Mouse (Mus musculus): Measurements from ENCODE around the gene Gmeb1. TPM values are rescaled to one million over a fixed set of nuclear protein-coding genes. Genes with fewer than 3 reads are reported as not detected.
A peak's percentile ranks its signal among the peaks of the same experiment; 100 is the strongest.

The Gmeb1 gene
- polyA plus RNA-seq, 2 experiments = 8.1 to 9.9 TPM

DNA sequence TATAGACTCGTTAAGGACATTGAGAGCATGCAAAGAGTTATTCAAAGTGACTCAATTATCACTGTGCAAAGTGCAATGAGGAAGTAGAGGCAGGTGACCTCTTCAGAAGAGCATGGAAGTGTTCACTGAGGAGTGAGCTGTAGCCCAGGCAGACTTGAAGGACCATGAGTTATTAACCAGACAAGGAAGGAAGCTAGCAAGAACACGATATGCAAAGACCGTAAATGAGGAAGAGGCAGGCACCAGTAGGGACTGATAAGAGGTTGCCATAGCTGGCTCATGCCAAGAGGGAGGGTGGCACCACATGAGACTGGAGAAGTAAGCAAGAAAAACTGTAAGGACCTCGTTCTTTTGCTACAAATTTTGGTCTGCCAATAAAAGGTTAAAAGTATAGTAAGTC lies 46.6 kb downstream of the Gmeb1 start:
- ATAC-seq (ENCODE audit: insufficient read depth) = no peak
- H3K36me3 ChIP-seq (replicated peaks; ENCODE audit: control insufficient read depth, insufficient read depth, low read depth) = peaks cover 7% of the 10 kb centered on the region
- no peak for DNase-seq (ENCODE audit: low read depth in 3 of 3, low spot score in 3 of 3)
- H3K4me1 ChIP-seq (replicated peaks; ENCODE audit: control insufficient read depth in 2 of 2, insufficient read depth in 2 of 2, low read length in 1 of 2) = peaks cover 13 to 19% of the 10 kb centered on the region in 2 experiments
- no peak for TF ChIP-seq EP300 (IDR thresholded peaks at IDR 0.05; ENCODE audit: low read depth)
- no peak for TF ChIP-seq CTCF (IDR thresholded peaks at IDR 0.05; ENCODE audit: low read depth)
- H3K27me3 ChIP-seq (ENCODE audit: control insufficient read depth, insufficient read depth, low read length) = no peaks in the 10 kb centered on the region
- WGBS (ENCODE audit: insufficient replicate concordance) = 7% methylated on average over 4 of the region's 4 CpGs
- peak overlapping the region; percentile 45 for H3K9ac ChIP-seq (replicated peaks)
- H3K27ac ChIP-seq = no peak overlapping the region
- H3K9me3 ChIP-seq (ENCODE audit: control insufficient read depth, low read length) = no peaks in the 10 kb centered on the region
- H3K4me2 ChIP-seq (ENCODE audit: low read depth) = peak overlapping the region; percentile 31; the same call in 1 of the 2 replicates
- H3K4me3 ChIP-seq (ENCODE audit: insufficient read depth in 1 of 2, low read depth in 2 of 2, low read length in 2 of 2) = no peak overlapping the region

- WGBS (ENCODE audit: insufficient replicate concordance) = 1% methylated on average over 78 of the region's 78 CpGs
- TF ChIP-seq CTCF (IDR thresholded peaks at IDR 0.05; ENCODE audit: low read depth) = peak; percentile 80
- TF ChIP-seq EP300 (IDR thresholded peaks at IDR 0.05; ENCODE audit: low read depth) = no peak
- Histone ChIP-seq H3K9ac (replicated peaks) (peak within 1 kb of the TSS; percentile 95), H3K27me3 (ENCODE audit: control insufficient read depth, insufficient read depth, low read length) (no peaks in the 10 kb centered on the region), H3K27ac (peak within 1 kb of the TSS; percentile 82), H3K9me3 (ENCODE audit: control insufficient read depth, low read length) (no peaks in the 10 kb centered on the region), H3K4me2 (ENCODE audit: low read depth) (peak within 1 kb of the TSS; percentile 94), H3K4me3 (ENCODE audit: insufficient read depth in 1 of 2, low read depth in 2 of 2, low read length in 2 of 2) (peak within 1 kb of the TSS; percentile 81 to 88), H3K4me1 (replicated peaks; ENCODE audit: control insufficient read depth in 2 of 2, insufficient read depth in 2 of 2, low read length in 1 of 2) (peaks cover 13 to 21% of the 10 kb centered on the region in 2 experiments), H3K36me3 (replicated peaks; ENCODE audit: control insufficient read depth, insufficient read depth, low read depth) (peaks cover 23% of the 10 kb centered on the region)
- peak; percentile 92 to 93 (median 93) for DNase-seq (ENCODE audit: low read depth in 3 of 3, low spot score in 3 of 3)
- peak; percentile 98 for ATAC-seq (ENCODE audit: insufficient read depth)
These were observed 49.3 kb downstream of the Gmeb1 start, which contains the start of gene Ythdf2 for GRCm38 (mm10) chr4:132211953-132212734. Ythdf2 (minus strand) TSS chr4:132212303.

GRCm38 (mm10) chr4:132211091-132211942 lies 50.1 kb downstream of the Gmeb1 start:
- no peak for TF ChIP-seq EP300 (IDR thresholded peaks at IDR 0.05; ENCODE audit: low read depth)
- TF ChIP-seq CTCF (IDR thresholded peaks at IDR 0.05; ENCODE audit: low read depth) = no peak
- Histone ChIP-seq H3K4me2 (ENCODE audit: low read depth) (peak overlapping the region; percentile 94), H3K4me3 (ENCODE audit: insufficient read depth in 1 of 2, low read depth in 2 of 2, low read length in 2 of 2) (peak overlapping the region; percentile 81 to 88), H3K27ac (peak overlapping the region; percentile 82), H3K9ac (replicated peaks) (peak overlapping the region; percentile 95), H3K27me3 (ENCODE audit: control insufficient read depth, insufficient read depth, low read length) (no peaks in the 10 kb centered on the region), H3K36me3 (replicated peaks; ENCODE audit: control insufficient read depth, insufficient read depth, low read depth) (peaks cover 23% of the 10 kb centered on the region), H3K4me1 (replicated peaks; ENCODE audit: control insufficient read depth in 2 of 2, insufficient read depth in 2 of 2, low read length in 1 of 2) (peaks cover 13 to 21% of the 10 kb centered on the region in 2 experiments), H3K9me3 (ENCODE audit: control insufficient read depth, low read length) (no peaks in the 10 kb centered on the region)
- DNase-seq (ENCODE audit: low read depth in 3 of 3, low spot score in 3 of 3) (peak in 2 of 3 experiments; percentile 19 to 44), ATAC-seq (ENCODE audit: insufficient read depth) (peak; percentile 80)
- under 1% methylated on average over 76 of the region's 89 CpGs for WGBS (ENCODE audit: insufficient replicate concordance)

GRCm38 (mm10) chr4:132210325-132210724 lies 51.1 kb downstream of the Gmeb1 start:
- no peak for TF ChIP-seq EP300 (IDR thresholded peaks at IDR 0.05; ENCODE audit: low read depth)
- no peak for TF ChIP-seq CTCF (IDR thresholded peaks at IDR 0.05; ENCODE audit: low read depth)
- DNase-seq (ENCODE audit: low read depth in 3 of 3, low spot score in 3 of 3) (no peak), ATAC-seq (ENCODE audit: insufficient read depth) (no peak)
- H3K27me3 ChIP-seq (ENCODE audit: control insufficient read depth, insufficient read depth, low read length) = no peaks in the 10 kb centered on the region
- H3K36me3 ChIP-seq (replicated peaks; ENCODE audit: control insufficient read depth, insufficient read depth, low read depth) = peaks cover 31% of the 10 kb centered on the region
- WGBS (ENCODE audit: insufficient replicate concordance) = 10% methylated on average over 2 of the region's 2 CpGs
- peak overlapping the region; percentile 95 for H3K9ac ChIP-seq (replicated peaks)
- no peaks in the 10 kb centered on the region for H3K9me3 ChIP-seq (ENCODE audit: control insufficient read depth, low read length)
- peak overlapping the region; percentile 81 to 88 for H3K4me3 ChIP-seq (ENCODE audit: insufficient read depth in 1 of 2, low read depth in 2 of 2, low read length in 2 of 2)
- H3K4me2 ChIP-seq (ENCODE audit: low read depth) = peak overlapping the region; percentile 94
- peaks cover 13 to 21% of the 10 kb centered on the region in 2 experiments for H3K4me1 ChIP-seq (replicated peaks; ENCODE audit: control insufficient read depth in 2 of 2, insufficient read depth in 2 of 2, low read length in 1 of 2)
- peak overlapping the region; percentile 82; the same call in 1 of the 2 replicates for H3K27ac ChIP-seq

Data from liver, embryonic 14.5 days (tissue).